Mouse (Mus musculus) liver, embryonic 14.5 days (tissue): Measurements from ENCODE around the gene Krt36.

ENCODE experiments used
- CTCF ChIP-seq: IDR thresholded peaks from 2 replicates; pipeline ENCODE4 v1.5.1; 2016; ENCODE audit warnings: antibody characterized with exemption, low read depth, control low read depth
- EP300 ChIP-seq: IDR thresholded peaks from 2 replicates; pipeline ENCODE4 v1.6.1; 2016; ENCODE audit warnings: antibody characterized with exemption, low read depth

DNA sequence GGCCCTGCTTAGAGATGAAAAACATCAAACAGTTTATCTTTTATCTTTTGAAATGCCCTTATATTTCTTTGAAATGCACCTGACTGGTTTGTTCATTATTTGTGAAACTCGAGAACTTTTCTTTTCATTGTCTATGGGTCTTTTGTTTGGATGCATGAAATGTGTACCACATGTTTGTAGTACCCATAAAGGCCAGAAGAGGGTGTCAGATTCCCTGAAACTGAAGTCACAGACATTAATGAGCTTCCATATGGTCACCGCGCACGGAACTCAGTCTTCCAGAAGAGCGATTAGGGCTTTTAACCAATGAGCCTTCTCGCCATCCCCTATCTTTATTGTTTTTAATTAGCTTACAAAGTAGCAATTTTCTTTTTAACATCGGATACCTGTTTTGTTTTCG lies 46.6 kb downstream of the Krt36 start:
- TF ChIP-seq CTCF (no peak), EP300 (no peak)
